In genomic region chr11:117586857-117587425, GRCm38 (mm10) we compare ENCODE assay signal across 15 mouse cellular contexts.
A peak's percentile ranks its signal among the peaks of the same experiment; 100 is the strongest.
DNase-seq lines count a peak whose midpoint lies in the region; ATAC-seq lines count a peak whose summit lies in the region.
"Had no signal": no experiment of that assay in that cellular context is flagged by ENCODE, and none has a peak within 500 bp of the region (broad histone marks: within the 10 kb centered on the region; RNA-seq: fewer than 3 reads in every experiment).

No protein-coding gene starts in this region.

- H3K27me3 ChIP-seq in neural tube, embryonic 13.5 days: no peaks in the 10 kb centered on the region
- no peaks in the 10 kb centered on the region for H3K27me3 ChIP-seq in forebrain, embryonic 12.5 days
- no peaks in the 10 kb centered on the region for H3K27me3 ChIP-seq in limb, embryonic 10.5 days (ENCODE audit: low read depth, poor library complexity, severe bottlenecking)

- intact Hi-C loops in heart, postnatal 10 days (cut with DNase I): no loop called here

- no peaks in the 10 kb centered on the region for H3K9me3 ChIP-seq in neural tube, embryonic 13.5 days
- H3K9me3 ChIP-seq in forebrain, embryonic 12.5 days: no peaks in the 10 kb centered on the region
- no peaks in the 10 kb centered on the region for H3K9me3 ChIP-seq in limb, embryonic 10.5 days (replicated peaks)

- no peak overlapping the region for H3K4me2 ChIP-seq in neural tube, embryonic 13.5 days
- no peak overlapping the region for H3K4me2 ChIP-seq in forebrain, embryonic 12.5 days

- no peak overlapping the region for H3K4me3 ChIP-seq in neural tube, embryonic 13.5 days
- no peak overlapping the region for H3K4me3 ChIP-seq in forebrain, embryonic 12.5 days (replicated peaks)
- no peak overlapping the region for H3K4me3 ChIP-seq in limb, embryonic 10.5 days
- H3K4me3 ChIP-seq: heart, adult 2 months had no signal

- DNase-seq in neural tube, embryonic 10.5 days (ENCODE audit: extremely low spot score, low spot score): no peak
- DNase-seq in limb, embryonic 10.5 days (ENCODE audit: low spot score): no peak
- no peak for DNase-seq in heart, postnatal 10 days
- DNase-seq in thymus, postnatal 25 days: no peak
- DNase-seq: adrenal gland, adult 2 months; cerebellum, adult 8-10 months; gastrocnemius, postnatal 14 days; heart, adult 2 months; kidney, adult 2 months; kidney, postnatal 36 days; lung, adult 18-20 months; right cerebral cortex, postnatal 25 days had no signal

- ATAC-seq in neural tube, embryonic 13.5 days (ENCODE audit: low read depth): peak; percentile 71
- no peak for ATAC-seq in forebrain, embryonic 12.5 days (ENCODE audit: low FRiP score)
- no peak for ATAC-seq in activated CD4-positive, CD25-positive, alpha-beta regulatory T cell, adult 4 months

- H3K9ac ChIP-seq in neural tube, embryonic 13.5 days: no peak overlapping the region
- H3K9ac ChIP-seq in forebrain, embryonic 12.5 days: no peak overlapping the region

- no peaks in the 10 kb centered on the region for H3K36me3 ChIP-seq in neural tube, embryonic 13.5 days
- H3K36me3 ChIP-seq in forebrain, embryonic 12.5 days (replicated peaks): no peaks in the 10 kb centered on the region
- 0 out of 2 replicates have a peak, but pooled peaks cover 3% of the 10 kb centered on the region for H3K36me3 ChIP-seq in limb, embryonic 10.5 days

- WGBS in neural tube, embryonic 13.5 days: 63% methylated on average over 7 of the region's 7 CpGs
- 72% methylated on average over 7 of the region's 7 CpGs for WGBS in forebrain, embryonic 12.5 days
- WGBS in limb, embryonic 10.5 days: 93% methylated on average over 7 of the region's 7 CpGs

- H3K27ac ChIP-seq in neural tube, embryonic 13.5 days (replicated peaks): peak overlapping the region; percentile 49; the same call in 1 of the 2 replicates
- peak overlapping the region; percentile 37; the same call in 1 of the 2 replicates for H3K27ac ChIP-seq in forebrain, embryonic 12.5 days
- H3K27ac ChIP-seq in limb, embryonic 10.5 days: peak overlapping the region; percentile 75
- H3K27ac ChIP-seq: heart, adult 2 months had no signal

- peaks cover 13% of the 10 kb centered on the region for H3K4me1 ChIP-seq in neural tube, embryonic 13.5 days (replicated peaks)
- peaks cover 9% of the 10 kb centered on the region; the same call in 1 of the 2 replicates for H3K4me1 ChIP-seq in forebrain, embryonic 12.5 days
- H3K4me1 ChIP-seq in limb, embryonic 10.5 days: peaks cover 34% of the 10 kb centered on the region
